Mouse (Mus musculus): Measurements from ENCODE around the gene Smim12.

Smim12 gene

DNA sequence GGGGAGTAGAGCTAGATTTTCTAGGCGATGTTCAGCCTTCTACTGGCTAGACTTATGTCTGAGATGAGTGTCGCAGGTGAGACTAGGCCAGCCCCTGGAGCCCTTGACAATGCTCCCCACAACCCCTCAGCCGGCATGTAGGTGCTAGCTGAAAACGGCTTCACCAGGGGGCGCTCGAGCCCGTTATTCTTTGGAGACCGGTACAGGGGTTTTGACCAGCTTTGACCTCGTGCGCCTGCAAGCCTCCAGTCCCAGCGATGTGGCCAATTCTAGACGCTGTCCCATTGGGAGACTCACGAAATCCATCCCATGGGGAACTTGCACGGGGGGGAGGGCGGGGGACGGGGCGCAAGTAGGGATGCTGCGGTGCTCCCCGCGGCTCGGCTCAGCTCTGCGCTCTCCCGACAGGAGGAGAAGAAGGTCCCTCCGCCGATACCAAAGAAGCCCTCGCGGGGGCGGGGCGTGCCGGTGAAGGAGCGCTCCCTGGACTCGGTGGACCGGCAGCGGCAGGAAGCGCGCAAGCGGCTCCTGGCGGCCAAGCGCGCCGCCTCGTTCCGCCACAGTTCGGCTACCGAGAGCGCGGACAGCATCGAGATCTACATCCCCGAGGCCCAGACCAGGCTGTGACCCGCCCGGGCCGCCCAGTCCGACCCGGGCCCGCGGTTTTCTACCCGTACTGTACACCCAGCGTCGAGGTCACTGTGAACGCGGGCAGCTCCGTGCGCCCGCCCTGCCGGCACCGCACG is 7.7 kb upstream of the Smim12 start:
- DNase-seq (ENCODE audit: low read depth, low spot score): peak; percentile 64

DNA sequence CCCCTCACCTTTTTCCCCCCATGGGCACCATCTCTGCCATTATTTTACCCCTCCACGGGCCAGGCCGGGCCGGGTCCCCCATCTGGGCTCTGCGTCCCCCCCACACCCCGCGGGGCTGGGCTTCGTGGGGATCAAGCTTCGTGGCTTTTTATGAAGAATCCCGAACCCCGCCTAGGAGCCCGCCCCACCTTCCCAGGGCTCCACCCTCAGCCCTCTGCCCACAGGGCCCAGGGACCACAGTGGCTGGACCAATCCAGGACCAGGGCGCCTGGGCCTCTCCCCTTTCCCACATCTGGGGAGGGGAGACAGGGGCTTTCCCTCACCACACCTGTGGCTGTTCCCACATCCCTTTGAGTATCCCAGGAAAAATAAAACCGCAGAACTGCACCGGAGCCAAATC is 7.0 kb upstream of the Smim12 start:
- DNase-seq (ENCODE audit: low read depth, low spot score): no peak

DNA sequence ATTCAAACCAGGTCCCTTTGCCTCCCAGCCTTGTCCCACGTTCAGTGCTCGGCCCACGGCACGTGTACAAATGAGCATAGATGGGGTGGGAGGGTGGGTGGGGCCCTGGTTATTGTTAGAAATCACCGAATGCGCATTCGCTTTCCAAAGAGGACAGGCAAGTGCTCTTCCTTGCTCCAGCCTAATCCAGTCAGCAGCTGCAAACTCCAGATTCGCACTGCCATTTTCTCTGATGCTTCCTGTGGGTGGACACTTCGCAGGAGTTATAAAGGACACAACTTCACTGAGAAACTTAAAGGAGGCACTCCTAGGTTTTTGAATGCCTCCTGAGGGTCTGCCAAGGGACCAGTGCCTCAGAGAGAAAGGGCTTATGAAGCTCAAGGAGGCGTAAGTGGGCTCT is 6.3 kb upstream of the Smim12 start:
- no peak for DNase-seq (ENCODE audit: low read depth, low spot score)

DNA sequence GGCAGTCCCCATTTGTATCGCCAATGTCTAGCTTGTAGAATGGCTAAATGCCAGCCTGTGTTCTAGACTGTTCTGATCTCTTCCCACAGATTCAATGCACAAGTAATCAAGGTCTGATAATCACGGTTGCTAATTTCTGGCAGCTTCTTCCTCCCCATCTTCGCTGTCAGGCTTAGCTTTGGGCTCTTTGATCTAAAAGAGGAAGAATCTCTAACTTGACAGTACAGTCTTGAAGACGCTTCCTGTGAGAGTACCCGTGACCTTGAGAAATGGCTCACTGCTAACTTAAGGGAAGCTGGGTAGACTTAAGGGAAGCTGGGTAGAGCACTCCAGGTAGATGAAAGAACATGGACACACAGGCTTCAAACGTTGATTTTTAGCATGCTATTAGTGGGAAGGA is 888 bp upstream of the Smim12 start:
- no peak for DNase-seq (ENCODE audit: low read depth, low spot score)

DNA sequence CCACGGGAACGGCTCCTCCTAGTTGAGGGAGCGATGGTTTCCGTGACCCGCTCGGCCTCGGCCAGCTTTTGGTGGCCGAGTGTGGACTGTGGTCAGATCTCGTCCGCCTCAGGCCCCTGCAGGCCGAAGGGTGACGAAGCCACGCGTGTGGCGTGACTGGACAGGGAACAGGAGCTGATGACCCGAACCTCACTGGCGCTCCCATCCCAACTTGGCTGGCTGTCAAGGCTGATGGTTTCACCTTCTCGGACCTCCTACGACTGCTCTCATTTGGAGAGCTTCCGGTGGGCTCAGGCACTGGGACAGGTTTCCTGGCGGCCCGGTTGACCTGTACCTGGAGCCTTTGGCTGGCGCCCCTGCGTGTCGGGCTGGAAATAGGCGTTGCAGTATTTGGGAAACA is 369 bp downstream of the Smim12 start:
- peak; percentile 69 for DNase-seq (ENCODE audit: low read depth, low spot score)

DNA sequence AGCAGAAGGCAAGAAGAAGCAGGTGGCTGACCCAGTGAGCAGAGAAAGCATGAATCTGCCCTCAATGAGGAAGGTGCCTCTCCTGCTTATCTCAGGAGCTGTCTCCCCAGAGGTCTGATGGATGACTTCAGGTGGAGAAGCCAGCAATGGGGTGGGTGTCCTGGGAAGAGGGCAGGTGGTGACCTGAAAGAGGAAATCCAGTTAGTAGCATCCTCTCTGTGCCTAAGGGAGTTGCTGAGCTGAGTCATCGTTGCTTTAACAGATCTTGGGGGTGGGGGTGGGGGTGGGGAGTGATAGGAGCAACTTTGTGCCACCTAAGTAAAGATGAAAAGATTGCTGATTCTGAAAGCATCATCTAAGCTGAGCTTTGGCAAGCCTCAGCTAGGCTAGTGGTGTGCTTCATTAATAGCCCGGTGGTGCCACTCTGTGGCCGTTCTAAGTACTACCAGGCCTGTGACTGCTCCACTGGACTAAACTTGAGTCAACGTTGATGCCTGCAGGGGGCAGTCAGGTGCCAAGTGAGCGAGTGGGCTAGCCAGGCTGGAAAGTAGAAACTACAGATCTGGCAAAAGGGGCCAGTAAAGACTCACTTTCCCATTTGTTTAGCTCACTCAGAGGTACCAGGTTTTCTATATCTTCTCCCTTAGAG is 6.2 kb downstream of the Smim12 start:
- peak; percentile 96 for DNase-seq (ENCODE audit: low read depth, low spot score)

DNA sequence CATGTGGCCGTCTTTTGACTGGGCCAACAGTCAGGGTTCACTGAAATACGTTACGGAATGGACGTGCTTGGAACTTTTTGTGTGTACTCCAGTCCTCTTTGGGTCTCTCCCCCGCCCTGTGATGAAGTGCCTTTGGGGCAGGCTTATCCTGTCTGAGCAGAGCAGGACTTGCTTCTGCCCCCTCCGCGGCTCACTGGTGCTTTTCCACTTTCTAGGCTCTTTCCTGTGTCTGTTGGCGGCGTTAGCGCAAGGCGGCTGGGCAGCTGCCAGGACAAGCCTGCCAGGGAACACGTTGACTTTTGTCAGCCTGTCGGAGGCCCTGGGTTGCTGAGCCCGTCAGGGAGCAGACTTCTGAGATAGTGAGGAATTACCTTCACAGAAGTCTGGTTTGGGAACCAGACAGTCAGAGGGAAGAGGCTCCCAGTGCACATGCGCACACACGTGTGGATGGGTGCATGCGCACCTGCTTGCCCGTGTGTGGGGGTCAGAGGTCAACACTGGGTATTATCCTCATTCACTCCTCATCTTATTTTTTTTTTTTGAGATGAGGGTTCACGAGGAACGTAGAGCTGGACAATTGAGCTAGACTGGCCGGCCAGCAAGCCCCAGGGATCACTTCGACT is 8.5 kb downstream of the Smim12 start:
- DNase-seq (ENCODE audit: low read depth, low spot score): no peak

DNA sequence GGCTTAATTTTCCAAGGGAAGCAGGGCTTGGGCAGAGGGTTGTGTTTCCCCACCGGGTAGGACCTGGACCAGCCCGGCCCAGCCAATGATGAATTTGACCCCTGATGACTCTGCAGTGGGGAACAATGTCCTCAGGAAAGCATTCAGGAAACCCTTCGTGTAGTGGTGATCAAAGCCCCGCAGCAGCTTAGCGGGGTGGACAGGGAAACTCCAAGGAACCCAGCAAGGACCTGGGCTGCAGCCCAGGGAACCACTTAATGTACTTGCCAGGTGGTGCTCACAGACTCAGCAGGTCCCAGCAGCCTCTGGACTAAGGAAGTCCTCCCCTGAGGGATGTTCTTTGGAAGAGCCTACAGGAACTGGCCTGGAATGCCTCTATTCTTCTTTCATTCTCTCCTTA is 13.2 kb downstream of the Smim12 start:
- DNase-seq (ENCODE audit: low read depth, low spot score): no peak

DNA sequence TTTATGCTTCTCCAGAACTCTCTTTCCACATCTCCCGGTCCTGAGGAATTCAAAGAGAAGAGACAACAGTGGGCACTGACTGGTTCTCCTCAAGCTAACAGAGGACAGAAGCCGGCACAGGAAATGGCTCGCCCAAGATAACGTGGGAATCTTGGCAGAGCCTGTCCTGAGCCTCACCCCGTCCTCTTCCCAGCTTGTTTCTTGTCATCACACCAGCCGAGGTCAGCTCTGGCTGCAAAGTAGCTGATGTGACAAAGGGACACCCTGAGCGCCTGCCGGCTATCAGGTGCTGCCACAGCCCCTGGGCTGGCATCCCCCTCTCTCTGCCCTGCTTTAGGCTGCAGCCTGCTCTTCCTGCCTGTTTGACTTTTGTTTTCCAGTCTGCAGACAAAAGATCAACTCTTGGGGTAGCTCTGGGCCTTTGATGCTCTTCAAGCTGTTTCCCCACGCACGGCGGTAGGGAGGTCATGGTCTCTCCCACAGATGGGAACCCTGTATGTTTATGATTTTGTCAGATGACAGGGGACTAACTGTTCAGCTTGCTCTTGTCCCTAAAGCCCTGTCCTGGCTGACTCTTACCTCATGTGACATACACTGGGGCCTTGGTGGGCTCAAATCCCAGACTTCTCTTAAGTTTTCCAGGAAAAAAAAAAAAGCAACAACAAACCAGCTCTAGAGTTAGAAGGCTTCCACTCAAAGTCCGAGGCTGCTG is 14.8 kb downstream of the Smim12 start:
- DNase-seq (ENCODE audit: low read depth, low spot score): no peak

DNA sequence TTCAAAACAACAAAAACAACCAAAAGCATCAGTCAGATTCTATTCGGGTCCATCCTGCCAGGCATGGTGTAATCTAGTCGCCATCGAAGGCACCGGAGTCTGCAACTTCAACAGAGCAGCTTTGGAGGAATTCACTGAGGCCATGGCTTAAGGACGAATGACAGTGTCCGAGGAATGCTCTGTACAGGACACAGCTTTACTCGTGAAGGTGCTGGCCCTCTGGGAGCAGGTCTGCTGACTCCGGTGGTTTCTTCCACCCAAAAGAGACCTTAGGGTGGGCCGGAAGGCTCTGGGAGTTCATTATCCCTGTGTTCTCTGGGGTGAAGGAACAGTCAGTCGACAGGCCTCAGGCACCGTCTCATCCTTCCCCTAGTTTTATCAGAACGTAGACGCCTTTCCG is 18.0 kb downstream of the Smim12 start:
- DNase-seq (ENCODE audit: low read depth, low spot score): no peak

DNA sequence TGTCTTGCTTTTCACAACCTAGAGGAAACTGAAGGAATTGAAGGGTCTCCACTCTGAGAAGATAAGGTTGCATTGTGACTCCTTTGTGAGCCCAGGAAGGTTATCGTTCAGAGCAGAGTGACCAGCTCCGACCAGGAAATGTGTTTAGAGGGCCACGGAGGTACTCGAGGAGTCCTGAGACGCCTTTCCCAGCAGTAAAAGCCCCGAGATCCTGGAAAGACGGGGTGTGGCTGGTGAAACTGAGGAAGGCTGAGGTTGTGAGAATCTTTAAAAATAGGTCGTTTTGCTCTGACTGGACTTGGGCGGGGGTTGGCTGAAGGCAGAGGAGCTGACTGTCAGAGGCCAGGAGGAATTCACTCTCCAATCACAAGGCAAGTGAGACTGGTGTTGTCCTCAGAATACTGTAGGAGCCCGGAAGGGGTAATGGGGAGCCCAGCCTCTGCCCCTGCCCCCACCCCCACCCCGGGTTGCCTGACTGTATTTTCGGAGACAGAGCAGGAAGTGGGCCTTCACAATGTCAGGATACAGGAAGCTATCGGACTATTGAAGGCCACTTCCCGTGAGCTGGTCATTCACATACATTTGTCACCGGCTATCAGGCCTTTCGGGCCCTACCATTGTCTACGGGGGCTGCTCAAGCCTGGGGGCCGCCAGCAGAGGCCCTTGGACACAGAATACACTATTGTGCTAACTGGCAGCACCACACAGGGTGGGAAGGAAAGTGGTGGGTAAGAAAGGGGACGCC is 20.0 kb downstream of the Smim12 start:
- DNase-seq (ENCODE audit: low read depth, low spot score): no peak

DNA sequence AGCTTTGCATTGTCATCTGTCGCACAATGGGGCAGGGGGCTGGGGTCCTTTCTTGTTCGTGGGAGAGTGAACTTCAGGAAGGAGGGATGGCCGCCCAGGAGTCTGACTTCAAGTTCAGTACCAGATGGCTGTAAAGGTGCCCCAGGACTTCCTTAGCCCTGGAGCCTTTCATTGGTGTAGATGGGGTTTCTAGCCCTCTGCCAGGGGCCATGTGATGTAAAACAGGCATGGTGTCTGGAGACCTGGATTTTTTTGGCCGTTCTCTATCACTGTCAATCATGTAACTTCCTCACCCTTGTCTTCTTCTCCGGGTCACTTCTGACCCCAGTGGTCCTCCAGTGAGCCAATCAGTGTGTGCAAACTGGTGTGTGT is 20.6 kb downstream of the Smim12 start:
- DNase-seq (ENCODE audit: low read depth, low spot score): no peak

DNA sequence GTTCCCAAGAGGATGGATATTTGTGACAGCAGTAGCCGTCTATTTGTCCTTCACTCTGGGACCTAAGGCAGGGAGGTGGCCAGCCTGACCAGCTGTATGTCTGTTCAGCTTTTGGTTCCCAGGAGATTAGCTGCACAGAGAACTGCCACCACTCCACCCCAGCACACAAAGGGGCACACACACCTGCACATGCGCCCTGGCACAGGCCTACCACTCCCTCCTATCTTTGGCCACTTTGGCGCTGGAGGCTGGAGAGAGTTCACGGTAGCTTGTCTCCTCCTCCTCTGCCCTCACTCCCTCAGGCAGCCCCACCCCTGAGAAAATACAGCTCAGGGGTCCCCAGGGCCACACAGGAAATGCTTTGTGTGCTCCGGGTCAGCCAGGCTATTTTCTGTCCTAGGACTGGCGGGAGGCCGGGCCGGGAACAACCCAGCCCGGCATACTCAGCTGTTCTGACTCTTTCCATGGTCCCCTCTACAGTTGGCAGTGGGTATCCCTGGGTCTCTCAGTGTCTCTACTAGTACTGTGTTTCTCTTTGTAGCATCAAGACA is 34.9 kb downstream of the Smim12 start:
- DNase-seq (ENCODE audit: low read depth, low spot score): no peak

DNA sequence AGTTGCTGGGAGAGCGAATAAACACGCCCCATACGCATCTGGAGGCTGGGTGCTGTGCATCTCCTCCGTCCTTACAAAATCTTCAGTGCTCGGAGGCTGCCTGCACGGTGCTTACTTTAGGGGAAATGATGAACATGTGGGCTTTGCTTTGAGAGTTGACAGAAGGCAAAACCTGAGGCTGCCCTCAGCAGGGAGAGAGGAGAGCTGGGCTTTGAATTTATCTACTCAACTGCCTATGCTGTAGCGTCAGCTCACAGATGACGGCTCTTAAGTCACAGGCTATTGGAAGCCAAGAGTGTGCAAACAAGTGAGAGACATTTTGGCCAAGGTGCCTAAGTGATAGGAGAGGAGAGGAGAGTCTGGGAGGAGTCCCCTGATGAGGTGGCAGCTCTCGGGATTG is 35.7 kb downstream of the Smim12 start:
- no peak for DNase-seq (ENCODE audit: low read depth, low spot score)

DNA sequence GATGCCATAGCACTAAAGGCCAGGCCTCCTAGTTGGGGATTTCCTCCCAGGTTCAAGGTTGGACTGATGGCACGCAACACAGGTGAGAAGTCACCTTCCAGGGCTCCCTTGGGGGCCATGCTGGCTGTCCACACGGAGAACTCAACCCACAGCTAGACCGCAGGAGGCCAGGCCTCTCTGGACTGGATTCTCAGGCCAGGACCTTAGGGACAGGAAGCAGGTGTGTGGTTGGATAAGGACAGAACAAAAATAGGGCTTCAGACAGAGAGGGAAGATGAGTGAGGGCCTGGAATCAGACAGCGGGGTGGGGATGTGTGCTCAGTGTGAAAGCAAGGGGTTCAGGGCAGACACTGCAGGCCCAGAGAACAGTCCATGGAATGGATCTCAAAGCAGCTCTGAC is 43.3 kb downstream of the Smim12 start:
- DNase-seq (ENCODE audit: low read depth, low spot score): no peak

DNA sequence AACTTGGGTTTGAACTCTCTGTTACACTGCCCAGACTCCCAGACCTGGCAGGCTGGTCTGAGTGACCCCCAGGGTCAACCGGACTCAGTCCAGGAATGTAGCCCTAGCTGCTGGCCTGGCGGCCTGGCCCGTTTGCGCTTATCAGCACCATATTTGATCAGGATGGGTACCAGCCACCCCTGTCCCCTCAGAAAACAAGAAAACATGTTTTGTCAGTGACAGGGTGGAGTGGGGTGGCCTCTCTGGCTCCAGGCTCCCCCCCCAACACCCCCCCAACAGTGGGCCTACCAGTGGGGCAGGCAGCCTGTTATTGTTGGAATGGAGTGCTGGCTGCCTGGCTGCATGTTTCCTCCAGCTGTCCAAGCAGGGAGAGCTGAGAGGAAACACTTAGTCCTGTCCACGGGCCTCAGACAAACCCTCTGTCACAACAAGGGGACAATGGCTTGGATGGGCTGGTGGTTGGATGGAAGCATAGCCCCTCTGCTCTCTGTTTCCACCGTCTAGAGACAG is 45.5 kb downstream of the Smim12 start:
- DNase-seq (ENCODE audit: low read depth, low spot score): no peak

DNA sequence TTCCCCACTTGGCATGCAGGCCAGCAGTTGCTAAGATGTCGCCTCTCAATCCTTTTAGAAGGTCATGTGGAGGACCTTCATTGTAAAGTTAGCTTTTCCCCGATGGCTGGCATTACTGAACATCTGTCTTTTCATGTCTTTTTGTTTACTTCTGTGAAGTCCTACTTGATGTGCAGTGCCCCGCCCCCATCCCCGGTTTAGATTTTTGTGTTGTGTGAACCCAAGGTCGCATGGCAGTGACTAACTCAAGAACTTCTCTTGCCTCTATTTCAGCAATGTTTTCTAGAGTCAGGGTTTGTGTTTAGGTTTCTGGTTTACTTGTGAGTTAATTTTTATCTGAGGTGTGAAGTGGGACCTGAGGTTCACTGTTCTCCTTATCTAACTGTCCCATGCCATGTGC is 49.0 kb downstream of the Smim12 start:
- DNase-seq (ENCODE audit: low read depth, low spot score): no peak

Measured in 3T3-L1 (cell line).